Mouse (Mus musculus): ENCODE measurements around the gene Celsr3. TPM values are rescaled to one million over a fixed set of nuclear protein-coding genes. Genes with fewer than 3 reads are reported as not detected.

Gene Celsr3
- total and polyA plus RNA-seq, 3 experiments = 2.2 to 4.9 (median 2.3) TPM

GRCm38 (mm10) chr9:108854241-108854696 is 28.1 kb downstream of the Celsr3 start:
- peak; percentile 94 for DNase-seq

GRCm38 (mm10) chr9:108855335-108855734 is 29.2 kb downstream of the Celsr3 start:
- DNase-seq = no peak

- no peak for DNase-seq
Observed at GRCm38 (mm10) chr9:108858792-108859527, 32.8 kb downstream of the Celsr3 start.

Small RNA genes lying within 50 kb of the gene (microRNA-seq; reads per million reads assigned to microRNA genes)
- gene Gm23156 = 0 reads per million in 2 experiments

Other genes starting within 250 kb of the Celsr3 start
- 100 to 1,000 TPM in 1 of 2 experiments, 10 to 100 TPM in 1; 91.5 to 126 TPM for gene Wdr6, start 247.6 kb upstream of the Celsr3 start, total RNA-seq (2021)
- 132 and 151 TPM in 2 replicates for gene Wdr6, start 247.6 kb upstream of the Celsr3 start, polyA plus RNA-seq (2012; rRNA removed)
- gene P4htm, start 228.7 kb upstream of the Celsr3 start, total RNA-seq (2021) = 1 to 10 TPM; 7.1 to 8.3 TPM
- gene P4htm, start 228.7 kb upstream of the Celsr3 start, polyA plus RNA-seq (2012; rRNA removed) = 14.7 and 17.2 TPM in 2 replicates
- 10 to 100 TPM; 52.0 to 74.6 TPM for gene Arih2, start 176.9 kb upstream of the Celsr3 start, total RNA-seq (2021)
- gene Arih2, start 176.9 kb upstream of the Celsr3 start, polyA plus RNA-seq (2012; rRNA removed) = 19.7 and 23.9 TPM in 2 replicates
- 100 to 1,000 TPM; 123 to 170 TPM for gene Slc25a20, start 164.2 kb upstream of the Celsr3 start, total RNA-seq (2021)
- gene Slc25a20, start 164.2 kb upstream of the Celsr3 start, polyA plus RNA-seq (2012; rRNA removed) = 38.0 and 46.7 TPM in 2 replicates
- gene Prkar2a, start 137.0 kb upstream of the Celsr3 start, total RNA-seq (2021) = 10 to 100 TPM; 28.1 to 43.7 TPM
- 12.1 and 14.6 TPM in 2 replicates for gene Prkar2a, start 137.0 kb upstream of the Celsr3 start, polyA plus RNA-seq (2012; rRNA removed)
- 10 to 100 TPM; 82.9 to 85.9 TPM for gene Ip6k2, start 42.5 kb upstream of the Celsr3 start, total RNA-seq (2021)
- gene Ip6k2, start 42.5 kb upstream of the Celsr3 start, polyA plus RNA-seq (2012; rRNA removed) = 73.4 and 92.1 TPM in 2 replicates
- gene Nckipsd, start 18.0 kb upstream of the Celsr3 start, total RNA-seq (2021) = 10 to 100 TPM; 11.1 to 12.0 TPM
- gene Nckipsd, start 18.0 kb upstream of the Celsr3 start, polyA plus RNA-seq (2012; rRNA removed) = 43.1 and 54.5 TPM in 2 replicates
- gene Slc26a6, start 27.0 kb downstream of the Celsr3 start, total RNA-seq (2021) = 10 to 100 TPM; 10.1 to 11.7 TPM
- gene Slc26a6, start 27.0 kb downstream of the Celsr3 start, polyA plus RNA-seq (2012; rRNA removed) = 10.1 and 11.2 TPM in 2 replicates
- gene Tmem89, start 88.3 kb downstream of the Celsr3 start, total RNA-seq (2021) = under 1 TPM in 1 of 2 experiments, not detected in 1; 0.61 TPM
- 0.15 TPM in 1 of 2 replicates, not detected in the other for gene Tmem89, start 88.3 kb downstream of the Celsr3 start, polyA plus RNA-seq (2012; rRNA removed)
- gene Uqcrc1, start 110.3 kb downstream of the Celsr3 start, total RNA-seq (2021) = 100 to 1,000 TPM; 546 to 765 TPM
- gene Uqcrc1, start 110.3 kb downstream of the Celsr3 start, polyA plus RNA-seq (2012; rRNA removed) = 797 and 881 TPM in 2 replicates
- 1 to 10 TPM; 3.1 to 3.3 TPM for gene Col7a1, start 127.3 kb downstream of the Celsr3 start, total RNA-seq (2021)
- gene Col7a1, start 127.3 kb downstream of the Celsr3 start, polyA plus RNA-seq (2012; rRNA removed) = 4.6 and 6.6 TPM in 2 replicates
- under 1 TPM in 1 of 2 experiments, not detected in 1; 0.58 TPM for gene Ucn2, start 159.7 kb downstream of the Celsr3 start, total RNA-seq (2021)
- gene Ucn2, start 159.7 kb downstream of the Celsr3 start, polyA plus RNA-seq (2012; rRNA removed) = 0.47 and 0.50 TPM in 2 replicates
- gene Pfkfb4, start 165.5 kb downstream of the Celsr3 start, total RNA-seq (2021) = 1 to 10 TPM; 5.5 to 8.7 TPM
- 10.6 and 14.1 TPM in 2 replicates for gene Pfkfb4, start 165.5 kb downstream of the Celsr3 start, polyA plus RNA-seq (2012; rRNA removed)
- 100 to 1,000 TPM; 143 to 167 TPM for gene Shisa5, start 212.2 kb downstream of the Celsr3 start, total RNA-seq (2021)
- gene Shisa5, start 212.2 kb downstream of the Celsr3 start, polyA plus RNA-seq (2012; rRNA removed) = 586 and 732 TPM in 2 replicates
- 10 to 100 TPM; 19.5 to 28.2 TPM for gene Trex1, start 233.4 kb downstream of the Celsr3 start, total RNA-seq (2021)
- gene Trex1, start 233.4 kb downstream of the Celsr3 start, polyA plus RNA-seq (2012; rRNA removed) = 129 and 130 TPM in 2 replicates
- 10 to 100 TPM; 12.5 to 17.5 TPM for gene Atrip, start 247.8 kb downstream of the Celsr3 start, total RNA-seq (2021)
- gene Atrip, start 247.8 kb downstream of the Celsr3 start, polyA plus RNA-seq (2012; rRNA removed) = 22.3 and 25.3 TPM in 2 replicates

All from adrenal gland, adult 2 months (tissue).